ENCODE assay signal across 23 mouse cellular contexts in genomic region chr3:73435241-73435640, GRCm38 (mm10).
A peak's percentile ranks its signal among the peaks of the same experiment; 100 is the strongest.
DNase-seq lines count a peak whose midpoint lies in the region; ATAC-seq and TF ChIP-seq lines count a peak whose summit lies in the region.
"Had no signal": no experiment of that assay in that cellular context is flagged by ENCODE, and none has a peak within 500 bp of the region (broad histone marks: within the 10 kb centered on the region; RNA-seq: fewer than 3 reads in every experiment).

No protein-coding gene starts in this region.

- no peak overlapping the region for H3K4me2 ChIP-seq in forebrain, embryonic 14.5 days (ENCODE audit: low read length)
- H3K4me2 ChIP-seq in forebrain, embryonic 13.5 days: no peak overlapping the region
- no peak overlapping the region for H3K4me2 ChIP-seq in hindbrain, embryonic 12.5 days (replicated peaks)
- H3K4me2 ChIP-seq: embryonic facial prominence, embryonic 12.5 days; heart, embryonic 11.5 days; heart, embryonic 15.5 days had no signal

- TF ChIP-seq CTCF in brain, embryonic 14.5 days (IDR thresholded peaks at IDR 0.05; ENCODE audit: borderline replicate concordance, extremely low read depth, insufficient read depth, insufficient read length): no peak

- no peaks in the 10 kb centered on the region for H3K36me3 ChIP-seq in forebrain, embryonic 14.5 days (ENCODE audit: control insufficient read depth, insufficient read depth, low read length)
- no peaks in the 10 kb centered on the region for H3K36me3 ChIP-seq in forebrain, embryonic 13.5 days (ENCODE audit: poor library complexity, severe bottlenecking)
- H3K36me3 ChIP-seq in hindbrain, embryonic 12.5 days: no peaks in the 10 kb centered on the region
- H3K36me3 ChIP-seq: embryonic facial prominence, embryonic 12.5 days; heart, embryonic 15.5 days had no signal

- WGBS in forebrain, embryonic 14.5 days: 86% methylated on average over 2 of the region's 2 CpGs
- WGBS in forebrain, embryonic 13.5 days: 89% methylated on average over 2 of the region's 2 CpGs
- 74% methylated on average over 2 of the region's 2 CpGs for WGBS in hindbrain, embryonic 12.5 days

- H3K4me3 ChIP-seq in forebrain, embryonic 14.5 days (ENCODE audit: low read depth, low read length): no peak overlapping the region
- H3K4me3 ChIP-seq in forebrain, embryonic 13.5 days: no peak overlapping the region
- H3K4me3 ChIP-seq in hindbrain, embryonic 12.5 days: no peak overlapping the region
- H3K4me3 ChIP-seq: embryonic facial prominence, embryonic 12.5 days; heart, adult 2 months; heart, embryonic 15.5 days had no signal

- ATAC-seq in forebrain, embryonic 14.5 days: no peak
- no peak for ATAC-seq in forebrain, embryonic 13.5 days
- no peak for ATAC-seq in hindbrain, embryonic 12.5 days (ENCODE audit: low FRiP score)
- ATAC-seq: forebrain, postnatal 0 days; hindbrain, embryonic 16.5 days; inflammation-experienced regulatory T-cells, adult 6 months; intestine, postnatal 0 days; Patski had no signal

- peak; percentile 1 for DNase-seq in forebrain, embryonic 14.5 days (ENCODE audit: low spot score)
- DNase-seq in 3T3-L1 (ENCODE audit: low read depth, low spot score) (peak; percentile 1), ES-CJ7 (ENCODE audit: low read depth, low spot score) (peak; percentile 73)
- peak; percentile 3 for DNase-seq in brain, embryonic 14.5 days (ENCODE audit: low read depth)
- DNase-seq: adrenal gland, adult 8-10 months; adrenal gland, postnatal 36 days; cerebellum, adult 11-12 months; cerebellum, adult 9-10 months; cerebellum, postnatal 36 days; embryo, embryonic 11 days; forebrain, postnatal 0 days; gastrocnemius, postnatal 14 days; heart, adult 2 months; heart, postnatal 14 days had no signal

- no peaks in the 10 kb centered on the region for H3K27me3 ChIP-seq in forebrain, embryonic 14.5 days (replicated peaks; ENCODE audit: control insufficient read depth, insufficient read depth, low read length)
- no peaks in the 10 kb centered on the region for H3K27me3 ChIP-seq in forebrain, embryonic 13.5 days
- H3K27me3 ChIP-seq in hindbrain, embryonic 12.5 days: no peaks in the 10 kb centered on the region
- H3K27me3 ChIP-seq: embryonic facial prominence, embryonic 12.5 days; heart, embryonic 15.5 days; Patski had no signal

- no peaks in the 10 kb centered on the region for H3K9me3 ChIP-seq in forebrain, embryonic 14.5 days (replicated peaks; ENCODE audit: control insufficient read depth, low read length)
- no peaks in the 10 kb centered on the region for H3K9me3 ChIP-seq in forebrain, embryonic 13.5 days (replicated peaks)
- no peaks in the 10 kb centered on the region for H3K9me3 ChIP-seq in hindbrain, embryonic 12.5 days (replicated peaks)
- H3K9me3 ChIP-seq: embryonic facial prominence, embryonic 12.5 days; heart, embryonic 15.5 days had no signal

- H3K4me1 ChIP-seq in forebrain, embryonic 14.5 days (ENCODE audit: control insufficient read depth, insufficient read depth, low read length): no peaks in the 10 kb centered on the region
- H3K4me1 ChIP-seq in forebrain, embryonic 13.5 days: no peaks in the 10 kb centered on the region
- H3K4me1 ChIP-seq in hindbrain, embryonic 12.5 days: no peaks in the 10 kb centered on the region
- H3K4me1 ChIP-seq: embryonic facial prominence, embryonic 12.5 days; heart, embryonic 15.5 days had no signal

- no peak overlapping the region for H3K27ac ChIP-seq in forebrain, embryonic 14.5 days (ENCODE audit: low read depth, low read length)
- no peak overlapping the region for H3K27ac ChIP-seq in forebrain, embryonic 13.5 days
- no peak overlapping the region for H3K27ac ChIP-seq in hindbrain, embryonic 12.5 days
- H3K27ac ChIP-seq: embryonic facial prominence, embryonic 12.5 days; heart, adult 2 months; heart, embryonic 15.5 days had no signal

- no peak for TF ChIP-seq POLR2A in brain, embryonic 14.5 days (IDR thresholded peaks at IDR 0.05; ENCODE audit: borderline replicate concordance, extremely low read depth, insufficient read depth, insufficient read length, poor library complexity, severe bottlenecking)

- H3K9ac ChIP-seq in forebrain, embryonic 14.5 days (ENCODE audit: low read length): no peak overlapping the region
- H3K9ac ChIP-seq in forebrain, embryonic 13.5 days: no peak overlapping the region
- H3K9ac ChIP-seq in hindbrain, embryonic 12.5 days: no peak overlapping the region
- H3K9ac ChIP-seq: embryonic facial prominence, embryonic 12.5 days; forebrain, postnatal 0 days; heart, embryonic 15.5 days had no signal

Comparison
In these comparisons a context has a peak if more than half of its experiments do, and no peak if none do; other contexts are left out.
1. DNase-seq: peak in every context shown above with its lines; median percentile 73 in ES-CJ7; 3 in brain, embryonic 14.5 days; 1 in forebrain, embryonic 14.5 days; 1 in 3T3-L1.